23 mouse cellular contexts compared by ENCODE assay signal in the genomic region with DNA sequence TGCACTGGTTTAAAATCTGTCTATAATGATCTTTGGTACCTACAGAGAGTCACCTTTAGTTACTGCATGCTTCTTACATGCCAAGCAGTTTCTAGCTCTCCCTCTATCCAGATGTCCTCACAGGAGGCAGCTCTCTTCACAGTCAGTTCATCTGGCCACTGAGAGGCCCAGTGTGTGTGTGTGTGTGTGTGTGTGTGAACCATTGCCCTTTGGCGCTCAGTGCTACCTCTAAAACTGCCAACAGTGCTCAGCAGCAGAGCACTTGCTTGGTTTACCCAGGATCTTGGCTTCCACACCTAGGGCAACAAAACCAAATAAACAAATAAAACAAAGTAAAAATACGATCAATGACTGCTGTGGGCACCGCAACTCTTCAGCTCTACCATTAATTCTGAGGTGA. TPM values are rescaled to one million over a fixed set of nuclear protein-coding genes. Genes with fewer than 3 reads are reported as not detected.
DNase-seq lines count a peak whose midpoint lies in the region; ATAC-seq and TF ChIP-seq lines count a peak whose summit lies in the region.
"Had no signal": no experiment of that assay in that cellular context is flagged by ENCODE, and none has a peak within 500 bp of the region (broad histone marks: within the 10 kb centered on the region; RNA-seq: fewer than 3 reads in every experiment).

No protein-coding gene starts in this region.

- no peaks in the 10 kb centered on the region for H3K9me3 ChIP-seq in intestine, postnatal 0 days (ENCODE audit: control insufficient read depth)
- no peaks in the 10 kb centered on the region for H3K9me3 ChIP-seq in intestine, embryonic 16.5 days (ENCODE audit: control insufficient read depth, low read length)
- H3K9me3 ChIP-seq in liver, postnatal 0 days (ENCODE audit: low read length) = no peaks in the 10 kb centered on the region
- H3K9me3 ChIP-seq: G1E had no signal

- no peak for TF ChIP-seq EP300 in liver, postnatal 0 days (IDR thresholded peaks at IDR 0.05; ENCODE audit: low read depth)

- intact Hi-C loops in left cerebral cortex, postnatal 36 days (cut with DNase I) = no loop called here

- H3K9ac ChIP-seq in intestine, postnatal 0 days (ENCODE audit: low read depth, low read length) = 0 out of 2 replicates have a peak overlapping the region, but pooled peaks have one; percentile 3
- H3K9ac ChIP-seq in intestine, embryonic 16.5 days (ENCODE audit: low read depth, low read length) = no peak overlapping the region
- H3K9ac ChIP-seq in liver, adult 2 months (ENCODE audit: low read depth, low read length) = no peak overlapping the region
- H3K9ac ChIP-seq in liver, postnatal 0 days (replicated peaks) = no peak overlapping the region

- TF ChIP-seq POLR2A in liver, adult 2 months (IDR thresholded peaks at IDR 0.05; ENCODE audit: extremely low read depth, insufficient read depth, low read length) = no peak
- TF ChIP-seq POLR2A in bone marrow macrophage, adult 2 months (IDR thresholded peaks at IDR 0.05; ENCODE audit: borderline replicate concordance, low read depth, low read length) = no peak

- H3K4me1 ChIP-seq in intestine, postnatal 0 days (replicated peaks; ENCODE audit: control insufficient read depth, insufficient read depth, low read length) = 0 out of 2 replicates have a peak, but pooled peaks cover 6% of the 10 kb centered on the region
- H3K4me1 ChIP-seq in intestine, embryonic 16.5 days (ENCODE audit: control insufficient read depth, insufficient read depth, low read length) = peaks cover 14% of the 10 kb centered on the region
- H3K4me1 ChIP-seq in liver, adult 2 months (ENCODE audit: control insufficient read depth, insufficient read depth, low read length) = peaks cover 5% of the 10 kb centered on the region
- H3K4me1 ChIP-seq in liver, postnatal 0 days (ENCODE audit: insufficient read depth) = peaks cover 11% of the 10 kb centered on the region
- peaks cover 59% of the 10 kb centered on the region for H3K4me1 ChIP-seq in bone marrow macrophage, adult 2 months (ENCODE audit: control insufficient read depth, insufficient read depth, low read length)

- H3K27ac ChIP-seq in intestine, postnatal 0 days (ENCODE audit: low read depth, low read length) = no peak overlapping the region; the same call in 1 of the 2 replicates
- H3K27ac ChIP-seq in intestine, embryonic 16.5 days (ENCODE audit: low read length) = no peak overlapping the region
- H3K27ac ChIP-seq in liver, adult 2 months (replicated peaks; ENCODE audit: insufficient read depth, low read depth, low read length) = no peak overlapping the region
- H3K27ac ChIP-seq in liver, postnatal 0 days (ENCODE audit: low read depth) = no peak overlapping the region
- H3K27ac ChIP-seq in bone marrow macrophage, adult 2 months (ENCODE audit: insufficient read depth, low read depth, low read length) = 0 out of 2 replicates have a peak overlapping the region, but pooled peaks have one; percentile 16
- H3K27ac ChIP-seq in macrophage = 0 out of 2 replicates have a peak overlapping the region, but pooled peaks have one; percentile 4

- no peaks in the 10 kb centered on the region for H3K79me2 ChIP-seq in liver, adult 2 months (ENCODE audit: control insufficient read depth, insufficient read depth, low read length)
- peaks cover 94% of the 10 kb centered on the region for H3K79me2 ChIP-seq in macrophage (ENCODE audit: inconsistent target)

- H3K36me3 ChIP-seq in intestine, postnatal 0 days (ENCODE audit: control insufficient read depth, insufficient read depth) = no peaks in the 10 kb centered on the region
- H3K36me3 ChIP-seq in intestine, embryonic 16.5 days (ENCODE audit: control insufficient read depth, insufficient read depth, low read length) = no peaks in the 10 kb centered on the region
- H3K36me3 ChIP-seq in liver, adult 2 months (ENCODE audit: control insufficient read depth, insufficient read depth, low read length) = no peaks in the 10 kb centered on the region
- no peaks in the 10 kb centered on the region for H3K36me3 ChIP-seq in liver, postnatal 0 days (replicated peaks; ENCODE audit: insufficient read depth, low read length)
- H3K36me3 ChIP-seq in macrophage (ENCODE audit: inconsistent target) = peaks cover 15% of the 10 kb centered on the region; the same call in 1 of the 2 replicates
- H3K36me3 ChIP-seq: G1E had no signal

- WGBS in intestine, postnatal 0 days = 86% methylated on average over 3 of the region's 3 CpGs
- WGBS in intestine, embryonic 16.5 days = 88% methylated on average over 3 of the region's 3 CpGs
- WGBS in liver, adult 2 months = 29% methylated on average over 3 of the region's 3 CpGs
- WGBS in liver, postnatal 0 days (ENCODE audit: insufficient replicate concordance) = 84% methylated on average over 3 of the region's 3 CpGs
- WGBS in macrophage (ENCODE audit: missing documents) = 94% methylated on average over 2 of the region's 3 CpGs

- H3K4me3 ChIP-seq in intestine, postnatal 0 days (ENCODE audit: low read depth, low read length) = no peak overlapping the region
- H3K4me3 ChIP-seq in intestine, embryonic 16.5 days (ENCODE audit: low read length) = no peak overlapping the region
- H3K4me3 ChIP-seq in liver, adult 2 months (ENCODE audit: insufficient read depth, low read depth, low read length) = no peak overlapping the region
- H3K4me3 ChIP-seq in liver, postnatal 0 days (ENCODE audit: low read depth, low read length) = no peak overlapping the region
- no peak overlapping the region for H3K4me3 ChIP-seq in bone marrow macrophage, adult 2 months (ENCODE audit: insufficient read depth, low read length)
- no peak overlapping the region for H3K4me3 ChIP-seq in macrophage (ENCODE audit: inconsistent target)

- H3K27me3 ChIP-seq in intestine, postnatal 0 days (replicated peaks; ENCODE audit: control insufficient read depth, insufficient read depth, low read length) = no peaks in the 10 kb centered on the region
- H3K27me3 ChIP-seq in intestine, embryonic 16.5 days (replicated peaks; ENCODE audit: control insufficient read depth, insufficient read depth, low read length) = no peaks in the 10 kb centered on the region
- no peaks in the 10 kb centered on the region for H3K27me3 ChIP-seq in liver, adult 2 months (ENCODE audit: control insufficient read depth, insufficient read depth, low read length)
- H3K27me3 ChIP-seq in liver, postnatal 0 days (ENCODE audit: insufficient read depth, low read length) = no peaks in the 10 kb centered on the region
- H3K27me3 ChIP-seq: CH12.LX had no signal

- H3K4me2 ChIP-seq in intestine, postnatal 0 days (replicated peaks; ENCODE audit: low read depth) = no peak overlapping the region
- H3K4me2 ChIP-seq in intestine, embryonic 16.5 days (ENCODE audit: low read depth, low read length) = no peak overlapping the region
- no peak overlapping the region for H3K4me2 ChIP-seq in liver, postnatal 0 days (ENCODE audit: low read depth, low read length)

- no peak for TF ChIP-seq CTCF in intestine, postnatal 0 days (IDR thresholded peaks at IDR 0.05; ENCODE audit: low read depth)
- TF ChIP-seq CTCF in liver, adult 2 months (IDR thresholded peaks at IDR 0.05; ENCODE audit: low read depth, low read length) = no peak
- TF ChIP-seq CTCF in liver, postnatal 0 days (IDR thresholded peaks at IDR 0.05; ENCODE audit: low read depth) = no peak
- no peak for TF ChIP-seq CTCF in bone marrow macrophage, adult 2 months (IDR thresholded peaks at IDR 0.05; ENCODE audit: low read depth, low read length)

- peak; percentile 74 for DNase-seq in liver, adult 2 months (ENCODE audit: extremely low read depth, low read depth, low spot score)
- no peak for DNase-seq in liver, postnatal 0 days
- DNase-seq in left cerebral cortex, postnatal 36 days (ENCODE audit: low spot score in 2 of 2) = no peak
- DNase-seq: adrenal gland, adult 2 months; adrenal gland, adult 8-10 months; adrenal gland, postnatal 10 days; adrenal gland, postnatal 14 days; adrenal gland, postnatal 25 days; adrenal gland, postnatal 36 days; B cell, adult 2 months; cerebellum, adult 11 months; cerebellum, adult 11-12 months; cerebellum, adult 18-20 months had no signal

- no peak for ATAC-seq in intestine, postnatal 0 days
- ATAC-seq in intestine, embryonic 16.5 days = no peak
- no peak for ATAC-seq in liver, postnatal 0 days
- no peak for ATAC-seq in monocyte, adult 5-6 weeks (replicated peaks; ENCODE audit: insufficient number of reproducible peaks, low FRiP score, low TSS enrichment, poor library complexity, severe bottlenecking)
- ATAC-seq: activated CD4-positive, CD25-positive, alpha-beta regulatory T cell, adult 4 months; CD4-positive, CD25-positive, alpha-beta regulatory T cell, adult 4 months; Patski had no signal

RNA-seq across cellular contexts. Expression of gene Slc37a2, which starts 5.6 kb away (rescaled TPM):
- 20.1 and 22.8 TPM in 2 replicates for polyA plus RNA-seq in intestine, postnatal 0 days (2015; fragmentation: Nextera tagmentation; extraction: Ambion mirVana)
- 8.9 and 10.8 TPM in 2 replicates for polyA plus RNA-seq in intestine, embryonic 16.5 days (2015; fragmentation: Nextera tagmentation; extraction: Ambion mirVana)
- 1.8 TPM in 2 replicates for total RNA-seq in liver, adult 2 months (2014; rRNA removed)
- polyA plus RNA-seq in liver, adult 2 months (2012; rRNA removed) = 1.7 TPM in 2 replicates
- polyA plus RNA-seq in liver, postnatal 0 days (2015; fragmentation: Nextera tagmentation; extraction: Ambion mirVana) = 1.7 and 1.9 TPM in 2 replicates
- 167 and 186 TPM in 2 replicates for polyA plus RNA-seq in bone marrow macrophage, adult 2 months (2012; ENCODE audit: insufficient read depth, insufficient read length, missing spikeins)
- total RNA-seq in macrophage (2018; cell fraction: chromatin; rRNA removed) = 100 to 1,000 TPM in 14 of 26 experiments, 10 to 100 TPM in 12; 12.9 to 225 (median 103) TPM
- 100 to 1,000 TPM in 25 of 26 experiments, 10 to 100 TPM in 1; 88.2 to 231 (median 137) TPM for total RNA-seq in macrophage (2018; cell fraction: cytosol; rRNA removed)
- total RNA-seq in macrophage (2018; cell fraction: nucleus; rRNA removed) = 100 to 1,000 TPM in 24 of 26 experiments, 10 to 100 TPM in 2; 31.0 to 338 (median 177) TPM
- polyA plus RNA-seq in macrophage (2018) = 136 to 253 TPM (median 157 TPM) in 3 replicates
- 1 to 10 TPM; 1.6 to 1.8 TPM for total RNA-seq in left cerebral cortex, postnatal 36 days (2021)
- 2.0 to 10.9 TPM (median 3.3 TPM) in 3 replicates for total RNA-seq in monocyte, adult 5-6 weeks (2017)

RNA-seq across cellular contexts. Expression of gene Tmem218, which starts 42.0 kb away (rescaled TPM):
- 6.1 and 7.1 TPM in 2 replicates for polyA plus RNA-seq in intestine, postnatal 0 days (2015; fragmentation: Nextera tagmentation; extraction: Ambion mirVana)
- 7.8 and 9.0 TPM in 2 replicates for polyA plus RNA-seq in intestine, embryonic 16.5 days (2015; fragmentation: Nextera tagmentation; extraction: Ambion mirVana)
- total RNA-seq in liver, adult 2 months (2014; rRNA removed) = 1.4 and 2.1 TPM in 2 replicates
- 1.1 and 1.9 TPM in 2 replicates for polyA plus RNA-seq in liver, adult 2 months (2012; rRNA removed)
- 2.7 and 3.3 TPM in 2 replicates for polyA plus RNA-seq in liver, postnatal 0 days (2015; fragmentation: Nextera tagmentation; extraction: Ambion mirVana)
- 4.7 and 5.9 TPM in 2 replicates for polyA plus RNA-seq in bone marrow macrophage, adult 2 months (2012; ENCODE audit: insufficient read depth, insufficient read length, missing spikeins)
- 1 to 10 TPM in 17 of 26 experiments, under 1 TPM in 5, not detected in 4; 0.25 to 5.9 (median 2.6) TPM for total RNA-seq in macrophage (2018; cell fraction: chromatin; rRNA removed)
- 1 to 10 TPM; 1.6 to 4.1 (median 3.3) TPM for total RNA-seq in macrophage (2018; cell fraction: cytosol; rRNA removed)
- 1 to 10 TPM in 21 of 26 experiments, under 1 TPM in 4, not detected in 1; 0.35 to 7.6 (median 2.4) TPM for total RNA-seq in macrophage (2018; cell fraction: nucleus; rRNA removed)
- polyA plus RNA-seq in macrophage (2018) = 2.8 to 3.0 TPM (median 2.8 TPM) in 3 replicates
- total RNA-seq in left cerebral cortex, postnatal 36 days (2021) = 10 to 100 TPM in 1 of 2 experiments, 1 to 10 TPM in 1; 9.9 to 11.6 TPM
- 0.86 to 4.0 TPM (median 2.0 TPM) in 3 replicates for total RNA-seq in monocyte, adult 5-6 weeks (2017)

Comparison
In these comparisons a context has a peak if more than half of its experiments do, and no peak if none do; other contexts are left out.
1. H3K27ac ChIP-seq: peak in bone marrow macrophage, adult 2 months (single experiment) and macrophage (single experiment); none in intestine, postnatal 0 days (single experiment), intestine, embryonic 16.5 days (single experiment), liver, adult 2 months (single experiment) and liver, postnatal 0 days (single experiment).